Mouse (Mus musculus) kidney, embryonic 14.5 days (tissue): ENCODE data around the gene Slc38a7. TPM values are rescaled to one million over a fixed set of nuclear protein-coding genes. Genes with fewer than 3 reads are reported as not detected.
"Not testable (repeated sequence)": the region's sequence is repeated elsewhere in the genome, so short reads cannot be mapped to it uniquely, and the experiment has no call there.

Source experiments
- ATAC-seq: fragments of 200-750 bp; cut with Nextera tagmentation; 2 replicates; pipeline ENCODE4 v1.8.0; 2017; ENCODE audit warnings: moderate number of reproducible peaks, mild to moderate bottlenecking, moderate TSS enrichment, moderate library complexity; ENCODE audit not compliant: low FRiP score, low TSS enrichment
- H3K27ac ChIP-seq: fragments of 300-500 bp; sonication (generic); 2 replicates; pipeline ENCODE4 v1.5.1; 2014; ENCODE audit warnings: low read depth, mild to moderate bottlenecking, low read length, moderate library complexity, mixed read lengths
- H3K27me3 ChIP-seq: fragments of 300-500 bp; sonication (generic); 2 replicates; pipeline ENCODE4 v1.6.1; 2014; ENCODE audit warnings: mild to moderate bottlenecking, low read length; ENCODE audit not compliant: control insufficient read depth, insufficient read depth
- H3K36me3 ChIP-seq: fragments of 300-500 bp; sonication (generic); 2 replicates; pipeline ENCODE4 v1.6.1; 2014; ENCODE audit warnings: low read length, mixed read lengths; ENCODE audit not compliant: control insufficient read depth, insufficient read depth
- H3K4me1 ChIP-seq: fragments of 300-500 bp; sonication (generic); 2 replicates; pipeline ENCODE4 v1.6.1; 2014; ENCODE audit warnings: low read length, mixed read lengths; ENCODE audit not compliant: control insufficient read depth, insufficient read depth
- H3K4me2 ChIP-seq: fragments of 300-500 bp; sonication (generic); replicated peaks from 2 replicates; pipeline ENCODE4 v1.6.1; 2014; ENCODE audit warnings: low read depth, mild to moderate bottlenecking, low read length
- H3K4me3 ChIP-seq: fragments of 300-500 bp; sonication (generic); 2 replicates; pipeline ENCODE4 v1.5.1; 2014; ENCODE audit warnings: mild to moderate bottlenecking, low read length
- H3K9ac ChIP-seq: fragments of 300-500 bp; sonication (generic); 2 replicates; pipeline ENCODE4 v1.6.1; 2014; ENCODE audit warnings: low read depth, mild to moderate bottlenecking, low read length, moderate library complexity
- H3K9me3 ChIP-seq: fragments of 300-500 bp; sonication (generic); 2 replicates; pipeline ENCODE4 v1.6.1; 2016; ENCODE audit warnings: low read length; ENCODE audit not compliant: control insufficient read depth
- WGBS: fragments of 180-500 bp; shearing (Covaris S2); extraction: QIAGEN DNeasy Blood & Tissue Kit; methylation state at CpG from one replicate; pipeline ENCODE4 v1.1.7; 2014; 5-methylcytosine and 5-hydroxymethylcytosine counted together
- polyA plus RNA-seq: library from polyadenylated mRNA; unstranded; fragments of >200 nt; fragmentation: Nextera tagmentation; extraction: Ambion mirVana; gene quantifications from 2 replicates; pipeline ENCODE4 v1.2.1, GENCODE M21; 2014

Gene Slc38a7
- polyA plus RNA-seq, 1 experiment from 2014 or later, result 14.6 TPM

- no peak overlapping the region for H3K27ac ChIP-seq
- no peak for ATAC-seq
- H3K36me3 ChIP-seq, result peaks cover 8% of the 10 kb centered on the region; the same call in 1 of the 2 replicates
- WGBS, result 53% methylated on average over 2 of the region's 2 CpGs
- H3K4me2 ChIP-seq, result peak overlapping the region; percentile 73
- H3K9me3 ChIP-seq, result no peaks in the 10 kb centered on the region
- H3K9ac ChIP-seq, result peak overlapping the region; percentile 99
- H3K4me1 ChIP-seq, result peaks cover 14% of the 10 kb centered on the region
- H3K4me3 ChIP-seq, result peak overlapping the region; percentile 100; the same call in 1 of the 2 replicates
- no peaks in the 10 kb centered on the region for H3K27me3 ChIP-seq
Measured at GRCm38 (mm10) chr8:95805482-95805881, 47.9 kb downstream of the Slc38a7 start.

- H3K4me2 ChIP-seq, result no peak overlapping the region
- WGBS, result 90% methylated on average over 8 of the region's 8 CpGs
- H3K4me1 ChIP-seq, result peaks cover 14% of the 10 kb centered on the region
- H3K9me3 ChIP-seq, result no peaks in the 10 kb centered on the region
- H3K27me3 ChIP-seq, result no peaks in the 10 kb centered on the region
- peaks cover 16% of the 10 kb centered on the region; the same call in 1 of the 2 replicates for H3K36me3 ChIP-seq
- no peak overlapping the region for H3K4me3 ChIP-seq
- H3K27ac ChIP-seq, result no peak overlapping the region
- no peak for ATAC-seq
- no peak overlapping the region for H3K9ac ChIP-seq
Measured at GRCm38 (mm10) chr8:95802231-95802630, 51.1 kb downstream of the Slc38a7 start.

- Histone ChIP-seq H3K4me1 (peaks cover 14% of the 10 kb centered on the region), H3K4me2 (no peak overlapping the region), H3K9ac (no peak overlapping the region), H3K9me3 (no peaks in the 10 kb centered on the region), H3K36me3 (peaks cover 16% of the 10 kb centered on the region; the same call in 1 of the 2 replicates), H3K27ac (no peak overlapping the region), H3K4me3 (no peak overlapping the region), H3K27me3 (no peaks in the 10 kb centered on the region)
- WGBS, result 95% methylated on average over 1 of the region's 1 CpGs
- no peak for ATAC-seq
Measured at GRCm38 (mm10) chr8:95801476-95802064, 51.8 kb downstream of the Slc38a7 start.

- Histone ChIP-seq H3K9ac (no peak overlapping the region), H3K4me3 (no peak overlapping the region), H3K4me2 (no peak overlapping the region), H3K9me3 (no peaks in the 10 kb centered on the region), H3K4me1 (peaks cover 6% of the 10 kb centered on the region; the same call in 1 of the 2 replicates), H3K36me3 (peaks cover 19% of the 10 kb centered on the region; the same call in 1 of the 2 replicates), H3K27me3 (no peaks in the 10 kb centered on the region), H3K27ac (no peak overlapping the region)
- no peak for ATAC-seq
- 98% methylated on average over 3 of the region's 3 CpGs for WGBS
Measured at GRCm38 (mm10) chr8:95800353-95800752, 53.0 kb downstream of the Slc38a7 start.

GRCm38 (mm10) chr8:95799891-95800290 is 53.4 kb downstream of the Slc38a7 start:
- H3K9me3 ChIP-seq, result no peaks in the 10 kb centered on the region
- H3K36me3 ChIP-seq, result peaks cover 19% of the 10 kb centered on the region; the same call in 1 of the 2 replicates
- H3K27me3 ChIP-seq, result no peaks in the 10 kb centered on the region
- ATAC-seq, result no peak
- no peak overlapping the region for H3K27ac ChIP-seq
- WGBS, result 94% methylated on average over 1 of the region's 1 CpGs
- no peak overlapping the region for H3K4me3 ChIP-seq
- H3K4me1 ChIP-seq, result 0 out of 2 replicates have a peak, but pooled peaks cover 3% of the 10 kb centered on the region
- H3K9ac ChIP-seq, result no peak overlapping the region
- H3K4me2 ChIP-seq, result no peak overlapping the region

- Histone ChIP-seq H3K27me3 (no peaks in the 10 kb centered on the region), H3K27ac (no peak overlapping the region), H3K4me1 (no peaks in the 10 kb centered on the region), H3K36me3 (peaks cover 17% of the 10 kb centered on the region; the same call in 1 of the 2 replicates), H3K9ac (no peak overlapping the region), H3K4me3 (no peak overlapping the region), H3K9me3 (no peaks in the 10 kb centered on the region), H3K4me2 (no peak overlapping the region)
- ATAC-seq, result no peak
- WGBS, result 96% methylated on average over 6 of the region's 6 CpGs
Measured at GRCm38 (mm10) chr8:95799117-95799516, 54.2 kb downstream of the Slc38a7 start.

GRCm38 (mm10) chr8:95795333-95796061 is 57.8 kb downstream of the Slc38a7 start:
- peaks cover 14% of the 10 kb centered on the region; the same call in 1 of the 2 replicates for H3K36me3 ChIP-seq
- H3K9ac ChIP-seq, H3K4me1 ChIP-seq, H3K9me3 ChIP-seq, H3K4me3 ChIP-seq, ATAC-seq, H3K4me2 ChIP-seq, H3K27ac ChIP-seq, H3K27me3 ChIP-seq: not testable (repeated sequence)
- 91% methylated on average over 5 of the region's 5 CpGs for WGBS
